Mouse (Mus musculus) kidney, adult 18-20 months (tissue): Measurements from ENCODE around the gene Pdcd11.

ENCODE experiments used
- DNase-seq: peaks from one replicate; pipeline ENCODE4 v3.0.0; 2021

Pdcd11 gene

GRCm38 (mm10) chr19:47174515-47174914 is 83.9 kb downstream of the Pdcd11 start:
- DNase-seq, result peak; percentile 23

- DNase-seq, result no peak
These were observed 84.9 kb downstream of the Pdcd11 start for GRCm38 (mm10) chr19:47175472-47175871.

DNA sequence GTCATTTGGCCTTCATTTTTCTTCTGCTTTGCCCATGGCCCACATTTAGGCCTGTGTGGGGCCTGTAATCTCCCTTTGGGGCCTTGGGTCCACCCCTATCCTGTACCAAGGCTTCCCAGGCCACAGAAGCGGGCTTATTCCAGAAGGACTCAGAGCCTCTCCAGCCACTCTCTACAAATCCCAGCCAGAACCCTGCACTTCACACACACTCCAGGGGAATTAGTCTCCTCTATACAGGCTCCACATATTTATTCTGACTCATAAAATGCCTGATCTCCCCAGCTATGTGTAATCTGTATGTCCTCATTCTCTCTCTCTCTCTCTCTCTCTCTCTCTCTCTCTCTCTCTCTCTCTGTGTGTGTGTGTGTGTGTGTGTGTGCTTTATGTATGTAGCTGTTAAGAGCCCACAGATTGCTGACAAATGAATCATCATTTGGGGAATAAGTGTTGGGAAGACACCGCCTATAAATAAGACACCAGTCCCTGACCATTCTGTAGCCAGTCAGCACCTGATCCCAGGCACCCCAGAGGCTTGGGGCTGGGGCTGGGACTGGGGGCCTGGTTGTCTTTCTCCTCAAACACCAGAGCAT is 86.4 kb downstream of the Pdcd11 start:
- DNase-seq, result no peak

DNA sequence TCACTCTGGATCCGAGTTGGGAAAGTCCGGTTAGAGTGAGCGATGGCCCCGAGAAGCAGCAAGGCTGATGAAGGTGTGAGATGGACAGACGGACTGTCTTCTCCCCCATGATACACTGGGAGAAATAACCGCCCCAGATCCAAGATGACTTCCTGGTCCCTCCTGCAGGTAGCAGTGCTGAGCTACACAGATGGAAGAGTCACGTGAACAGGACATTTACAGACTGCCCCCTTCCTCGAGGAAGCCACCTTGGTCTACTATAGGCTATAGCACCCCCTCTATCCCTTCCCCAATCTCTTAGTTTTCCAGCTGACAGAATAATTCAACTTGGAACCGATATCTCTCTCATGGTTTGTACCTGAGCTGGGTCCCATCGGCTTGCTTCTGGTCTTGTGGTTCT is 87.4 kb downstream of the Pdcd11 start:
- no peak for DNase-seq

DNA sequence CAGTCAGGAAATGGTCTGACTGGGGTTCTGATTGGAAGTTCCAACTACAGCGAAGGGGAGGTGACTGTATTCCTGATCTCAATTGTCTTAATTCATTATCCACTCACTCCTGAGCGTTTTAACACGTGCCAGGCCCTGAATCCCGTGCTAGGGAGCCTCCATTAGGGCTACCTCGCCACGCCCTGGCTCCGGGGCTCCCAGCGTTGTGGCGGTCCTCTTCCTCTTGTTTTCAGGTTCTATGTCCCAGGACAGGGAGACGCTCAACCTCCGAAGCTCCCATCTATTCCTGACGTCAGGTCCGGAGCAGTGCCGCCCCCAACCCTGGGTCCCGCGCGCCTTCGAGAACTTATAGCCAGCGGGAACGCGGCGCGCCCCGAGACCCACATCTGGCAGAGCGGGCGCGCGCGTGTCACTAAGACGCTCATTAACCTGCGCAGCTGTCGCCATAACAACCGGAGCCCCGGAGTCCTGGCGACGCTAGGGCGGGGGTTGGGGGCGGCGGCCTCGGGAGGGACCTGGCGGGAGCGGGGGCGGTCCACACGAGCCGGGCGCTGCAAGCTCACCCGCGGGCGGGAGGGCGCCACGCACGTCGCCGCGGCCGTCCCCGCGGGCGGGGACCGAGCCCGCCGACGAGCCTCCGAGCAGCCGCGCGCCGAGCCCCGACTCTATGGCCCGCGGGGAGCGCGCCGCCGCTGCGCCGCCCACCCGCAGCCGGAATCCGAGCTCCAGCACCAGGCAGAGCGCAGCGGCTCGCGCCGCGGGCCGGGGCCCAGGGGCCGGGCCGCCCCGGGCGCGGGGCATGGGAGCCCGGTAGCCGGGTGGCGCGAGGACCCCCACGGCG is 88.1 kb downstream of the Pdcd11 start, which contains the start of gene Neurl1a:
Neurl1a (plus strand) TSS at position 390 of the 841 bp plus-strand sequence.
- peak; percentile 43 for DNase-seq

- peak; percentile 11 for DNase-seq
These were observed 88.8 kb downstream of the Pdcd11 start for GRCm38 (mm10) chr19:47179272-47179809.

DNA sequence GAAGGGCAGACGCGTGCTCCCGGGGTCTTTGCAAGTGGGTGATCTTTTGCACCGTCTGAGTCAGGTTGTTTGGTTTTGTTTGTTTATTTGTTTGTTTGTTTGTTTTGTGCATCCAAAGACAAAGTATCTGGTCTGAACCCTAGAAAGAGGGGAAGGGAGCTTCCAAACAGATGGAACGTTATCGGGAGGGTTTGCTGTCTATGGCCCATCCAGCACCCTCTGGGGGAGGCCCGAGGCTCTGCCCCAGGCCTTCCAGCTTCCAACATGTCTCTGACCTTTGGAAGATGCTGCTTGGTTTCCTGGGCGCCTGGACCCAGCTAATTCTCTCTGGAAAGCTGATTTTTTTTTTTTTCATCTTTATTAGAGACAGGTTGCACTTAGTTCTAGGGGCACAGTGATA is 89.4 kb downstream of the Pdcd11 start:
- DNase-seq, result no peak
